Mouse (Mus musculus) testis, adult 2 months (tissue): Measurements from ENCODE around the gene Celf5. TPM values are rescaled to one million over a fixed set of nuclear protein-coding genes. Genes with fewer than 3 reads are reported as not detected.
A peak's percentile ranks its signal among the peaks of the same experiment; 100 is the strongest.

ENCODE experiments used
- H3K27ac ChIP-seq: fragments of 200-500 bp; 2 replicates; pipeline ENCODE4 v1.5.1; 2012; ENCODE audit warnings: low read depth, low read length; ENCODE audit not compliant: control insufficient read depth, insufficient read depth
- H3K27me3 ChIP-seq: fragments of 200-500 bp; 2 replicates; pipeline ENCODE4 v1.6.1; 2012; ENCODE audit warnings: mild to moderate bottlenecking, low read length, moderate library complexity; ENCODE audit not compliant: control insufficient read depth, insufficient read depth
- H3K36me3 ChIP-seq: fragments of 200-500 bp; 2 replicates; pipeline ENCODE4 v1.6.1; 2012; ENCODE audit warnings: mild to moderate bottlenecking, low read length; ENCODE audit not compliant: control insufficient read depth, insufficient read depth
- H3K4me1 ChIP-seq: fragments of 200-500 bp; 2 replicates; pipeline ENCODE4 v1.6.1; 2012; ENCODE audit warnings: low read length; ENCODE audit not compliant: control insufficient read depth, insufficient read depth
- H3K4me3 ChIP-seq: fragments of 200-500 bp; 2 replicates; pipeline ENCODE4 v1.5.1; 2012; ENCODE audit warnings: low read depth, mild to moderate bottlenecking, low read length, moderate library complexity, mixed read lengths; ENCODE audit not compliant: control insufficient read depth
- CTCF ChIP-seq: fragments of 200-500 bp; IDR thresholded peaks from 2 replicates; pipeline ENCODE4 v1.5.1; 2012; ENCODE audit warnings: low read depth, mild to moderate bottlenecking, inconsistent platforms, low read length, moderate library complexity; ENCODE audit not compliant: control insufficient read depth, insufficient read depth, insufficient replicate concordance
- POLR2A ChIP-seq: fragments of 200-500 bp; IDR thresholded peaks from 2 replicates; pipeline ENCODE4 v1.6.1; 2012; ENCODE audit warnings: low read depth, mild to moderate bottlenecking, inconsistent platforms, low read length, moderate library complexity; ENCODE audit not compliant: control insufficient read depth
- polyA plus RNA-seq: library from polyadenylated mRNA; depleted of rRNA; stranded (reverse); fragments of >200 nt; gene quantifications from 2 replicates; pipeline ENCODE4 v1.2.3, GENCODE M21; 2012; rRNA removed

Celf5 gene
- polyA plus RNA-seq = 147 and 163 TPM in 2 replicates

- TF ChIP-seq POLR2A = no peak
- TF ChIP-seq CTCF = peak; percentile 80
- peak within 1 kb of the TSS; percentile 70 for H3K4me3 ChIP-seq
- no peaks in the 10 kb centered on the region; the same call in 1 of the 2 replicates for H3K27me3 ChIP-seq
- peaks cover 13% of the 10 kb centered on the region for H3K4me1 ChIP-seq
- H3K36me3 ChIP-seq = no peaks in the 10 kb centered on the region
- H3K27ac ChIP-seq = no peak within 1 kb of the TSS
These were observed at the start of gene Celf5 for GRCm38 (mm10) chr10:81482533-81482889. TSS of gene Celf5 (minus strand) at chr10:81482709.

- TF ChIP-seq CTCF = peak; percentile 98
- TF ChIP-seq POLR2A = no peak
- no peak overlapping the region for H3K4me3 ChIP-seq
- H3K27ac ChIP-seq = no peak overlapping the region
- no peaks in the 10 kb centered on the region for H3K36me3 ChIP-seq
- peaks cover 20% of the 10 kb centered on the region for H3K4me1 ChIP-seq
- H3K27me3 ChIP-seq = no peaks in the 10 kb centered on the region
These were observed 44.3 kb upstream of the Celf5 start for GRCm38 (mm10) chr10:81526779-81527178.

- TF ChIP-seq CTCF = no peak
- no peak for TF ChIP-seq POLR2A
- H3K36me3 ChIP-seq = no peaks in the 10 kb centered on the region
- no peak overlapping the region; the same call in 1 of the 2 replicates for H3K4me3 ChIP-seq
- peaks cover 20% of the 10 kb centered on the region for H3K4me1 ChIP-seq
- H3K27me3 ChIP-seq = no peaks in the 10 kb centered on the region
- no peak overlapping the region for H3K27ac ChIP-seq
These were observed 42.6 kb upstream of the Celf5 start for GRCm38 (mm10) chr10:81525017-81525694.

DNA sequence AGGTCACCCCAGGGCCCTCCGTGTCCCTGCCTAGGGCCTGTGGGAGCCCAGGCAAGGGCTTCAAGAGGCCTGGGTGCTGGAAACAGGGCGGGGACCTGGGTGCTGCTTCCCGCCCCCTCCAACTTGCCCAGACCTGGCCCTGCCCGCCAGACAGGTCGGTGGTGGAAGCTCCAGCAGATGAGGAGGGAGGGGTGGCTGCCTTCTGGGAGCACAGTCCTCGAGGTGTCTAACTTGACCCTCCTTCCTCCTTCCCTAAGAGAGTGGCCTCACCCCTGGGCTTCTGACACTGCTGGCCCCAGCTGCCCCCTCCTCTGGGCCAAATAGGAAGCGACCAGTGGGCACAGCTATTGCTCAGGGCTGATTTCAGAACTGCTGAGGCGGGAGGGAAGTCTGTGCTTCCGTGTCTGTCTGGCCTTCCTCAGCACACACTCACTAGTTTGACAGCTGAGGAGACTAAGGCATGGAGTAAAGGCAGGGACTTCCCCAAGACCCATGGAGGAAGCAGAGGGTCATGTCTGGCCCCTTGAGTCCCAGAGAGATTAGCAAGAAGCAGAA lies 41.6 kb upstream of the Celf5 start, which contains the start of gene Gna15:
Gene Gna15 (minus strand): TSS at position 175 of the 555 bp plus-strand sequence.
- peak within 1 kb of the TSS; percentile 51 for H3K27ac ChIP-seq
- H3K4me3 ChIP-seq = peak within 1 kb of the TSS; percentile 75
- no peaks in the 10 kb centered on the region for H3K36me3 ChIP-seq
- no peak for TF ChIP-seq POLR2A
- no peak for TF ChIP-seq CTCF
- no peaks in the 10 kb centered on the region for H3K27me3 ChIP-seq
- peaks cover 20% of the 10 kb centered on the region for H3K4me1 ChIP-seq

DNA sequence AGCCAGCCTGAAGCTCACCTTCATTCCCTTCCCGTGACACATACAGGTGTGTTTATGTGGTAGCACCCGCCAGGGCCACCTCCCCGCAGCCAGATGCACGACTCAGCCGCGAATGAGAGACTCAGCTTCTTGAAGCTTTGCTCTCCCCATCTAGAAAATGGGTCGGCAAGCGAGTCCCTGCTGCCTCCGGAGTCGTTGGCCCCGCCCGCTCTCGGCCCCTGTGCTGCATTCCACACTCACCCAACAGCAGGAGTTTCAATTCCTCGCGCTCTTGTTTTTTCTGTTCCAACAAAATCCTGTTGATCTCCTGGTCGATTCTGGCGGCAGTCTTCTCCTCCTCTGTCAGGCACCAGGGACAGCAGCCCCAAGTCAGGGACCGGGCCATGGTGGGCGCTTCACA lies 41.1 kb upstream of the Celf5 start:
- no peaks in the 10 kb centered on the region for H3K36me3 ChIP-seq
- H3K4me1 ChIP-seq = peaks cover 20% of the 10 kb centered on the region
- H3K27ac ChIP-seq = peak overlapping the region; percentile 51
- peak overlapping the region; percentile 75 for H3K4me3 ChIP-seq
- TF ChIP-seq CTCF (no peak), POLR2A (no peak)
- no peaks in the 10 kb centered on the region for H3K27me3 ChIP-seq

DNA sequence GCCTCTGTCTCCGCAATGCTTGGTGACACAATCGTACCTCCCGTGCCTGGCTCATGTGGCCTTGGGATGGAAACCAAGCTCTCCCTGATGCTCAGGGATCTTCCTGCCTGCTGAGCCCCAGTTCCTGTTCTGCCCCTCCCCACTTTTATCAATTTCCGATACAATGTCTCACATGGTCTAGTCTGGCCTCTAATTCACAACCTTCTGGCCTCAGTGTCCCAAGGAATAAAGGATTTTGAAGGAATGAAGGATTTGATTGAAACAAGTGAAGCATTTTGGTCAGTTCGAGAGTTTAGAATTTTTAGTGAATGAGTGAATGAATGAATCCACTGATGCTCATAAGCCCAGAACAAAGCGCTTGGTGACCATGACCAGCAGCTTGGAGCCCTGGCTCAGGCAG lies 40.6 kb upstream of the Celf5 start:
- no peaks in the 10 kb centered on the region for H3K27me3 ChIP-seq
- no peak overlapping the region; the same call in 1 of the 2 replicates for H3K27ac ChIP-seq
- peak overlapping the region; percentile 75 for H3K4me3 ChIP-seq
- H3K36me3 ChIP-seq = no peaks in the 10 kb centered on the region
- peaks cover 20% of the 10 kb centered on the region for H3K4me1 ChIP-seq
- TF ChIP-seq POLR2A = no peak
- TF ChIP-seq CTCF = no peak

DNA sequence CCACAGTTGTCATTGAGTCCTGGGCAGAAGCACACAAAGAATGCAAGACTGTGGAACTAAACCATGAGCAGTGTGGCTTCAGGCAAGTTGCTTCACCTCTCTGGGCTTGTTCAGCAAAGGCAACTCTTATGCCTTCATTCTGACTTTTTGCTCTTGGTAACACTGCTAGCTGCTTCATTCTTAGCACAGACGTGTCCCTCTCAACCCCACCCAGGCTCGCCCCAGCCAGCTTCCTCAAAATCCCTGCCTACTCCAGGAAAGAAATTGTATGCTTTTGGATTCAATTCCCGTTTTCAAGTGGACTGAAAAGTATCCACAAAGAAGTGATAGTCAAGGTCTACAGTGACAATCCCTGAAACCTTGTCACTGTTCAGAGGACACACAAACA lies 37.5 kb upstream of the Celf5 start:
- Histone ChIP-seq H3K27me3 (no peaks in the 10 kb centered on the region), H3K4me1 (peaks cover 19% of the 10 kb centered on the region), H3K27ac (no peak overlapping the region), H3K36me3 (no peaks in the 10 kb centered on the region), H3K4me3 (no peak overlapping the region)
- TF ChIP-seq CTCF = no peak
- TF ChIP-seq POLR2A = no peak
